Mouse (Mus musculus) gonadal fat pad, adult 2 months (tissue): Measurements from ENCODE around the gene BC051019. TPM values are rescaled to one million over a fixed set of nuclear protein-coding genes. Genes with fewer than 3 reads are reported as not detected.

Source experiments
- DNase-seq: peaks from one replicate; pipeline ENCODE4 v3.0.0-alpha.2; 2012; ENCODE audit warnings: low read depth
- polyA plus RNA-seq: library from polyadenylated mRNA; depleted of rRNA; stranded (reverse); fragments of >200 nt; gene quantifications from 2 replicates; pipeline ENCODE4 v1.2.3, GENCODE M21; 2012

The BC051019 gene
- polyA plus RNA-seq, 1 experiment = 1.8 TPM

DNA sequence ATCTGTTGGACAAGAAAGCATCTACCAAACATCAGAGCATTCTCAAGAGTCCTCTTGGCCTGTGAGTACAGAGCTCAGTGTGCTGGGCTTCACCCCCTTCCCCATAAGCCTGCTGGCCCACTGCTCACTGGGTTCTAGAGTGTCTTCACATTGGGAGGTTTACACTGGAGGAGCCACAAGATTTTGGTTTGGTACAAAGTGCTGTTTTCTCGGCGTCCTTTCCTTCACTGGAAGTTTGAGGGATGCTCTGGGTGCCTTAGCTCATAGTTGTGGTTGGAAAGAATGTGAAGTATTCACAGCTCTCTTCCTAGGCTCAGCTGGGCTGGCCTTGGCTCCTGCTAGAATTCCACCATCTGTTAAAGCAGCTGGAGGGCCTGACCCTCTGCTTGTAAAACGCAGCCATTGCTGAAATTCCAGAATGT is 14.7 kb downstream of the BC051019 start:
- no peak for DNase-seq

GRCm38 (mm10) chr7:109707023-109707785 is 16.4 kb downstream of the BC051019 start:
- no peak for DNase-seq

DNA sequence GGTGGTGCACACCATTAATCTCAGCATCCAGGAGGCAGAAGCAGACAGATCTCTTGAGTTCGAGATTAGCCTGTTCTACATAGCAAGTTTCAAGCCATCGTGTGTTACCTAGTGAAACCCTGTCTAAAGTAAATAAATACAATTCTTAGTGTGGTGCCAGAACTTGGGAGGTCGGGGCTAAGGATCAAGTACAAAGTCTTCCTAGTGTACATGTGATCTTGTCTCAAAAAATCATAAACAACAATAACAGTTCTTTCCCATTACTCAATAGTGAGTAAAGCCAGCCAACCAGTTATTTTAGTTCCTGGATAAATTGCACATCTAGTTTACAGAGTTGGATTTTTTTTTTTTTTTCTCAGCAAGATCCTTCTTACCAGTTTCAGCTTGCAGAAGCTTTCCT is 19.2 kb downstream of the BC051019 start:
- no peak for DNase-seq

DNA sequence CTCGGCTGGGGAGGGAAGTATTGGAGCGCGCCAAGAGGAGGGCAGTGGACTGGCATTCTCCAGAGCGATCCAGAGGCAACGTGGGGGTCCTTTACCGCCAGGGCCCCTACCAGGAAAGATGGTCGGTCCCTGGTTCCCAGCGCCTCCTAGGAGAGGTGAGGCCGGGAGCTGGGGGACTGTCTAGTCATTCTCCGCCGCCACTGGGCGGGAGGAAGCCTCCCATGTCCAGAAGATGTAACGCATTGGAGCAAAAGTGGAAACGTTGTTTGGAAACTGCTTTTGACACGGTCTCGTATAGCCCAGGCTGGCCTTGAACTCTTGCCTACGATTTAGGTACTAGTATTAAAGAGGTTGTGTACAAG is 19.7 kb downstream of the BC051019 start:
- no peak for DNase-seq

- no peak for DNase-seq
These were observed 20.2 kb downstream of the BC051019 start, which contains the start of the genes St5 and Akip1 for GRCm38 (mm10) chr7:109703190-109704015. TSS of gene St5 (minus strand) at chr7:109703605. TSS of gene Akip1 (plus strand) at chr7:109703690.

- DNase-seq = no peak
These were observed 20.9 kb downstream of the BC051019 start for GRCm38 (mm10) chr7:109702721-109703120.

DNA sequence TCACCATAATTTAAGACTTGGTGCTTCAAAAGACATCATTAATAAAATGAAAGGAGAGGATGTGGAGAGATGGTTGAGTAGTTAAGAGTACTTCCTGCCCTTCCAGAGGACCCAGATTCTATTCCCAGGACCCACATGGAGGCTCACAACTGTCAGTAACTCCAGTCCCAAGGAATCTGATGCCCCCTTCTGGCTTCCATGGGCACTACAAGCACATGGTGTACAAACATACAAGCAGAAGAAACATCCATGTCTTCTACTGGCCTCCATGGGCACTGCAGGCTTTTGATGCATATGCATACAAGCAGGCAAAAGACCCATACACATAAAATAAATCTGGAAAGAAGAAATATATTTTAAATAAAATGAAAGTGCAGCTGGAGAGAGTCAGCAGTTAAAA is 23.4 kb downstream of the BC051019 start:
- DNase-seq = no peak

- no peak for DNase-seq
These were observed 28.3 kb downstream of the BC051019 start for GRCm38 (mm10) chr7:109695339-109695726.

GRCm38 (mm10) chr7:109694576-109695338 is 28.9 kb downstream of the BC051019 start:
- DNase-seq = no peak

DNA sequence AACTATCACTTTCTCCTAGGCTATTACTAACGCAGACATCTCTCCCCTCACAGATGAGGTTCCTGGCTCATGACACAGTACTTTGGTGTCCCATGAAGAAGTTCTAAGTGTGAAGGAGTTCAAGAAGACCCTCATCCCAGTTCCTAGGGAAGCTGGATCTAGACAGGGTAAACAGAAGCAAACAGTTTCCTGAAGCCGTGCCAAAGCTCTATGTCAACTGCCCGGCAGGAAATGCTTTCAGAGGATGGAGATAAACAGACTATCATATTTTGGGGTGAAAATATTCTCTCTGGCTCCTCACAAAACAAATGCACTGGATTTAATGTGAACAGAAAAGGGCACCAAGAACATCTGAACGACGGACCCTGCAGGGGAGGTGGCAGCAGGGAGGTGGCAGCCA is 32.7 kb downstream of the BC051019 start:
- DNase-seq = no peak

- no peak for DNase-seq
These were observed 33.5 kb downstream of the BC051019 start for GRCm38 (mm10) chr7:109690101-109690500.

DNA sequence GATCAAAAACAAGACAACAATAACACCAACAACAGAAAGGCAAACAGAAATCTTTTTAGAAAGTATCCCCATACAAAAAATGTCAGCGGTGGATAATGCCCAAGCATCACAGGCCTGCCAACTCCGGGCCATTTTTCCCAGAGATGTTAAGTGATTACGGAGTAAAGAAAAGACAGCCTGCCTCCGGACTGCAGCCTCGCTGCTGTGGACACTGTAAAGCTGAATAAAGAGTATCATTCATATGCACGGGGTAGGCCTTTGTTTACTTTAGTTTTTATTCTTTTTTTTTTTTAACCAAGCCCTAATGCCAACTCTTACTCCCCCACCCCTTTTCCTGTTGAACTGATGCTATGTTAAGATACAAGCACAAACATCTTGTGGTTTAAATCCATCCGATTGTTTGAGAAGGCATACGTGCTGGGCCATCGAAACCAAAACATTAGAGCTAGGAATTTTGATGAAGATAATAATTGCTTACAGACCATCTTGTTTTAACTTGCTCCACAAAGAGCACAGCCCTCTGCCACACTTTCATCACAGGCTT is 37.0 kb downstream of the BC051019 start:
- no peak for DNase-seq

GRCm38 (mm10) chr7:109680879-109681278 is 42.8 kb downstream of the BC051019 start:
- DNase-seq = no peak

DNA sequence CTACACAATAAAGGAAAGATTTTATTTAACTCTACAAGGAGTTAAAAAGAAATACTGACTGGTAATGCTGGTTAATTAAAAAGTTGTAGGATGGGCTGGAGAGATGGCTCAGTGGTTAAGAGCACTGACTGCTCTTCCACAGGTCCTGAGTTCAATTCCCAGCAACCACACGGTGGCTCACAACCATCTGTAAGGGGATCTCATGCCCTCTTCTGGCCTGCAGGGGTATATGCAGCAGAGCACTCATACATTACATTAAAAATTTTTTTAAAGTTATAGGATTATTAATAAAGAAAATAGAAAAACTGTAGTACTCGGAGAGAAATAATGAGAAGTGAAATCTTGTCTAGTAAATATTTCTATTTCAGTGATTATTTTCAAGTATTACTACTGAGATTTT is 43.4 kb downstream of the BC051019 start:
- DNase-seq = no peak

DNA sequence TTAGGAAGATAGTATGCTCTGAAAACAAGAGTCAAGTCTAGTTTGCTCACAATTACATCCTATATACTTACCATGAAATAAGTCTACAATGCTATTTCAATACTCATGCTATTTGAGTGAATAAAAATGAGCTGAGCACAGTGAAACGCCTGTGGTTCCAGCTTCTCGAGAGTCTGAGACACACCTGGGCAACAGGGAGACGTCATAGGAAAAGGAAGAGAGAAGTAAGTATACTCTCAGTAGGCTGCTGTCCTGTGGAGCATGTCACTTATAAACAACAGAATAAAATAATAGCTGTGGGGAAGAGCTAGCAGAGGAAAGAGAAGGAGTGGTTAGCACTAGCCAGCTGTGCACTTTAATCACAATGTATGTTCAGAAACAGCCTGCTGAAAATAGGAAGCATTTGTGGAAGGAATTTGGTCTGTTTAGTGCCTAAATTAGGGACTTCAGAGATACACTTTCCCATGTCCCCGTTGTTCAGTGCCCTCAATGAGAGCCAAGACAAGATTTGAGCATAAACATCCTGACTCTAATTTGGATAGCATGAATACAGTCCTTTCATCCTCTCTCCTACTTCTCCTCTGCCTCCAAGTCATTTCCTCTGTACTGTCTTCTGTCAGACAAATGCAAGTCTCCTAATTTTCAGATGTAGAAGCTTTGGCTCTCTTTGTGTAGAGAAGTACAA is 48.6 kb downstream of the BC051019 start:
- no peak for DNase-seq

DNA sequence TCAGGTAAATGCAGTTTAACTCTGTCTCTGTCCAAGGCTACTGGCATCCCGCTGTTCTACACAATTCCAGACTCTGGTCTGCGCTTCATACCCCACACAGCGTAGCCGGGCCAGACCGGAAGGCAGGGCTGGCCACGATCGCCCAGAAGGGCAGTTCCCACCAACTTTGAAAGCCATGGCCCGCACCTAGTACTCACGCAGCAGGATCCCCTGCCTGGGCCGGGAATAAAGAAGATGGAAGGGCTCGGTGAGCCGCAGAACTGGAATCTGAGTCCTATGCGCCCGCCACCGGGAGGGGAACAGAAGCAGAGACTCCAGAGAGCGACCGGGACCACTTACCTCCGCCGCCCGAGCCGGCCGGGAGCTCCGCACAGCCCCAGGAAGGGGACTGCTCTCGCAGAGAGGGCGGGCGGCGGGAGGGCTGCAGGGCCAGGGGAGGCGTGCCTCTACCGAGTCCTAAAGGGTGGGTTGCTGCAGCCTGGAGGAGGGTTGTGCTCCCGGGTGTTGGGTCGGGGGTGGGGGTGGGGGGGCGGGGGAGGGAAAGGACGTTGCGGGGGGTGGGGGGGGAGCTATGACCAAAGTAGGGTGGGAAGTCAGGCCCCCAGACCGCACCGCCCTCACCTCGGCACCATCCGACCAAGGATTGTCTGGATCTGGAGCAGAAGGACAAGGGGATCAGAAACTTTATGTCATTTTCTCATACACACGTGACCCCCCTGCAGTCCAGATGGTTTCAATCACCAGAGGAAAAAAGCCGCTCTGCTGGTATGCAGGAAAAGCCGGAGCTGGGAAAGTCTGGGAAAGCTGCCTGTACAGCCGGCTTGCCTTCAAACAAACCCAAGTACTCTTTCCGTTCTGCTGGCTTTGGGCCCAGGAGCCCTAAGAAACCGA is 51.8 kb downstream of the BC051019 start:
- no peak for DNase-seq

GRCm38 (mm10) chr7:109669426-109670170 is 54.1 kb downstream of the BC051019 start:
- DNase-seq = no peak

DNA sequence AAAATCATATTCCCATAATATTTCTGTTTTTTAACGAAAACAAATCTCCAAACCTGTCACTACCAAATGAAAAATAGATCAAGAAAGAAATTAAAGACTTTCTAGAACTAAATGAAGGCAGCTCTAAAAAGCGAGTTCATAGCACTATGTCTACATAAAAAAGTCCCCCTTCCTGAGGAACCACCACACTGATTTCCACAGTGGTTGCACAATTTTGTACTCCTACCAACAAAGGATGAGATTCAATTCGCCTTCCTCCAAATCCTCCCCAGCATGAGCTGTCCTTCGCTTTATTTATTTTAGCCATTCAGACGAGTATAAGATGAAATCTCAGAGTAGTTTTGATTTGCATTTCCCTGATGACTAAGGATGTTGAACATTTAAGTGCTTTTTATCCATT is 57.0 kb downstream of the BC051019 start:
- DNase-seq = no peak

GRCm38 (mm10) chr7:109662626-109663025 is 61.0 kb downstream of the BC051019 start:
- no peak for DNase-seq
